Mouse (Mus musculus): ENCODE measurements at regions not wholly inside any gene's neighbourhood (a gene's known extent, or its start where the extent isn't known, plus 50 kb on each side); places are given as distances from the start of the nearest gene placed in this dataset.

GRCm38 (mm10) chr12:14088960-14089359 lies 62.9 kb downstream of the Fam84a start:
- no peak for DNase-seq (ENCODE audit: low spot score in 2 of 2)

GRCm38 (mm10) chr12:14082771-14083170 lies 69.1 kb downstream of the Fam84a start:
- no peak for DNase-seq (ENCODE audit: low spot score in 2 of 2)

- no peak for DNase-seq (ENCODE audit: low spot score in 2 of 2)
These were observed 72.0 kb downstream of the Fam84a start for GRCm38 (mm10) chr12:14079892-14080291.

GRCm38 (mm10) chr12:14069049-14069448 lies 82.8 kb downstream of the Fam84a start:
- DNase-seq (ENCODE audit: low spot score in 2 of 2), result peak; percentile 35 to 39

- DNase-seq (ENCODE audit: low spot score in 2 of 2), result no peak
These were observed 86.5 kb downstream of the Fam84a start for GRCm38 (mm10) chr12:14065401-14065800.

GRCm38 (mm10) chr12:14063276-14063675 lies 88.6 kb downstream of the Fam84a start:
- no peak for DNase-seq (ENCODE audit: low spot score in 2 of 2)

GRCm38 (mm10) chr12:14056116-14056515 lies 95.7 kb downstream of the Fam84a start:
- DNase-seq (ENCODE audit: low spot score in 2 of 2), result no peak

GRCm38 (mm10) chr12:14032363-14032762 lies 119.5 kb downstream of the Fam84a start:
- no peak for DNase-seq (ENCODE audit: low spot score in 2 of 2)

GRCm38 (mm10) chr12:14015271-14015670 lies 136.6 kb downstream of the Fam84a start:
- peak in 1 of 2 experiments; percentile 0 for DNase-seq (ENCODE audit: low spot score in 2 of 2)

GRCm38 (mm10) chr12:14005991-14006390 lies 145.9 kb downstream of the Fam84a start:
- DNase-seq (ENCODE audit: low spot score in 2 of 2), result no peak

GRCm38 (mm10) chr12:14001672-14002071 lies 150.2 kb downstream of the Fam84a start:
- no peak for DNase-seq (ENCODE audit: low spot score in 2 of 2)

- no peak for DNase-seq (ENCODE audit: low spot score in 2 of 2)
These were observed 167.5 kb downstream of the Fam84a start for GRCm38 (mm10) chr12:13984396-13984776.

GRCm38 (mm10) chr12:13983631-13984395 lies 168.0 kb downstream of the Fam84a start:
- DNase-seq (ENCODE audit: low spot score in 2 of 2), result no peak

- no peak for DNase-seq (ENCODE audit: low spot score in 2 of 2)
These were observed 187.3 kb downstream of the Fam84a start for GRCm38 (mm10) chr12:13964537-13964936.

GRCm38 (mm10) chr12:13939494-13939893 lies 212.4 kb downstream of the Fam84a start:
- DNase-seq (ENCODE audit: low spot score in 2 of 2), result no peak

GRCm38 (mm10) chr12:13921066-13921465 lies 230.8 kb downstream of the Fam84a start:
- DNase-seq (ENCODE audit: low spot score in 2 of 2), result no peak

GRCm38 (mm10) chr12:13883317-13883716 lies 268.5 kb downstream of the Fam84a start:
- DNase-seq (ENCODE audit: low spot score in 2 of 2), result no peak

GRCm38 (mm10) chr12:13869161-13869560 lies 282.7 kb downstream of the Fam84a start:
- no peak for DNase-seq (ENCODE audit: low spot score in 2 of 2)

- no peak for DNase-seq (ENCODE audit: low spot score in 2 of 2)
These were observed 290.6 kb downstream of the Fam84a start for GRCm38 (mm10) chr12:13861226-13861625.

GRCm38 (mm10) chr12:13844532-13845485 lies 307.0 kb downstream of the Fam84a start:
- DNase-seq (ENCODE audit: low spot score in 2 of 2), result peak in 1 of 2 experiments; percentile 1

- DNase-seq (ENCODE audit: low spot score in 2 of 2), result no peak
These were observed 308.3 kb downstream of the Fam84a start for GRCm38 (mm10) chr12:13843423-13844080.

GRCm38 (mm10) chr12:13841238-13841637 lies 310.6 kb downstream of the Fam84a start:
- no peak for DNase-seq (ENCODE audit: low spot score in 2 of 2)
